Mouse (Mus musculus): ENCODE measurements around the gene Osbpl5.

GRCm38 (mm10) chr7:143729886-143730285 is 26.9 kb downstream of the Osbpl5 start:
- no peak for TF ChIP-seq POLR2A (IDR thresholded peaks at IDR 0.05; ENCODE audit: low read depth, low read length)
- TF ChIP-seq CTCF (conservative IDR thresholded peaks at IDR 0.05; ENCODE audit: insufficient read depth, insufficient read length, low read depth, low read length), result no peak

Data from kidney, adult 2 months (tissue).